Mouse (Mus musculus) CD4-positive, CD25-positive, alpha-beta regulatory T cell, adult 4 months (primary cell): Measurements from ENCODE around the gene Set. TPM values are rescaled to one million over a fixed set of nuclear protein-coding genes. Genes with fewer than 3 reads are reported as not detected.
A peak's percentile ranks its signal among the peaks of the same experiment; 100 is the strongest.
"Not testable (repeated sequence)": the region's sequence is repeated elsewhere in the genome, so short reads cannot be mapped to it uniquely, and the experiment has no call there.

Source experiments
- ATAC-seq: one replicate; pipeline ENCODE4 v1.8.0; 2017
- polyA plus RNA-seq, 2 experiments: library from polyadenylated mRNA; unstranded; fragments of 100-300 nt; shearing (Covaris generic); gene quantifications; one replicate each; pipeline ENCODE4 v1.2.1; 2017

Gene Set
- 100 to 1,000 TPM; 362 to 387 TPM for polyA plus RNA-seq

DNA sequence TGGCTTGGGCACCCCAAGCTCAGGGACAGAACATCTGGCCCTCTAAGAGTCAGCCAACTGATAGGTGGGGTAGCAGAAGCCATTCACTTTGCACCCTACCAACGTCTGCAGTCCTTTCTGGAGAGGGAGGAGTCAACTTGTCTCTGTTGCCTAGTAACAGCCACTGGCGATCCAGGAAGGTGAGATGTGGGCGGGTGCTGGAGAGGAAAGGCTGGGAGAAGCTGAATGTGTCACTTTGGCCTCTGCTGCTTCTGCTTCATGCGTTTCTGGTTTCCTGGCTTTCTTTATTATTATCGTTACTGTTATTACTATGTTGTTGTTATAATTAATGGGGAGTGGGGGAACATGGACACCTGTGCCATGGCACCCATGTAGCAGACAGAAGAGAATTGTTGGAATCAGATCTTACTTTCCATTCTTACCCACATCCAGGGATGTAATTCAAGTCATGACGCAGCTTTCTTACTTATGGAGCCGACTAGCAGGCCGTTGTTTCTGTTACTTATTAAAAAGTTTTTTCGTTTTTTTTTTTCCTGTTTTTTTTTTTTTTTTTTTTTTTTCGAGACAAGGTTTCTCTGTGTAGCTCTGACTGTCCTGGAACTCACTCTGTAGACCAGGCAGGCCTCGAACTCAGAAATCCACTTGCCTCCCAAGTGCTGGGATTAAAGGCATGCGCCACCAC lies at the start of gene Set:
TSS of gene Set (plus strand) at position 156 of the 682 bp plus-strand sequence.
- ATAC-seq = no peak

GRCm38 (mm10) chr2:30009101-30009500 lies 48.1 kb upstream of the Set start:
- ATAC-seq = no peak

DNA sequence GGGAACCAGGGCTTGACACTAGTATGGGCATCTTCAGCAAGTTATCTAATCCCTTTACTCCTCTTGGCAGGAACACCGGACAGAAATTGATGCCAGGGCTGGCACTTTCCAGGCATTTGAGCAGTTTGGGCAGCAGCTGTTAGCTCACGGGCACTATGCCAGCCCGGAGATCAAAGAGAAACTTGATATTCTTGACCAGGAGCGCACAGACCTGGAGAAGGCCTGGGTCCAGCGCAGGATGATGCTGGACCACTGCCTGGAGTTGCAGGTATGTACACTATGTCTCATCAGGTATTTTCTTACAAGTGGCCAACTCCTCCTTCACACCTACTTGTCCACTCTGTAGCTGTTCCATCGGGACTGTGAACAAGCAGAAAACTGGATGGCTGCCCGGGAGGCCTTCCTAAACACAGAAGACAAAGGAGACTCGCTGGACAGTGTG lies 46.3 kb upstream of the Set start:
- no peak for ATAC-seq

GRCm38 (mm10) chr2:30014326-30014966 lies 42.7 kb upstream of the Set start:
- ATAC-seq = no peak

DNA sequence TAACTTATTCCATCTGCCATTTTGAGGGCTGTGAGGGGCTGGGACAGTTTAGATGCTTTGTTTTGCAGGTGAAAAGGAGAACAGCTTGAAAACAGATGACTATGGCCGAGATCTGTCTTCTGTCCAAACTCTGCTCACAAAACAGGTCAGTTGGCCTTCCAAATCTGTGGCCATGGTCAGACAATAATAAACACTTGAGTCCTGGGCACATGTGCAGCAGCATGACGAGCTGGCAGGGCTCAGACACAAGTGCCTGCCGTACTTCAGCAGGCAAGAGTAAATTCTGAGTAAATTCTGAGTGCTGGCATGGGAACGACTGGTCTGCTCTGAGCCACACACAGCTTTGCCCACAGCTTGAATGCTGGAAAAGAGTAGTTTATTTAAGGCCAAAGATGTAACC lies 31.7 kb upstream of the Set start:
- ATAC-seq = no peak

GRCm38 (mm10) chr2:30026997-30027396 lies 30.2 kb upstream of the Set start:
- ATAC-seq = no peak

GRCm38 (mm10) chr2:30032244-30032846 lies 24.8 kb upstream of the Set start:
- no peak for ATAC-seq

- ATAC-seq = no peak
These were observed 24.2 kb upstream of the Set start for GRCm38 (mm10) chr2:30032957-30033356.

DNA sequence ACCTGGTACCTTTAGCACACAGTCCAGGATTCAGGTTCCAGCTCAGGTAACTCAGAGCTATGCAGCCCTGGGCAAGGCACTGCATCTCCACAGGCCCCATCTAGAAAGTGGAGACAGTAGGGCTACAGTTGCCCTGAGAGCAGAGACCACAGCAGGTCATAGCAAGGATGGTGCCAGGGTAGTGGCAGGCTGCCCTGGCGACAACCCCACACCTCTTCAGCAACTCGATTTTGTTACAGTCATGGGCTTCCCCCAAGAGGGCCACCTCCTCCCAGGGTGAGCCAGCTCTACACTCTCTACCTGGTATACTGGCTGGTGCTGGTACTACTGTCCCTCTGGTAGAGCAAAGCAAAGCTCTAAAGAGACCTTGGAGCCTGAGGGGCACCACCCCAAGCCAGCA lies 19.4 kb upstream of the Set start:
- ATAC-seq = no peak

- no peak for ATAC-seq
These were observed 18.8 kb upstream of the Set start for GRCm38 (mm10) chr2:30038370-30038769.

GRCm38 (mm10) chr2:30039687-30040086 lies 17.5 kb upstream of the Set start:
- no peak for ATAC-seq

DNA sequence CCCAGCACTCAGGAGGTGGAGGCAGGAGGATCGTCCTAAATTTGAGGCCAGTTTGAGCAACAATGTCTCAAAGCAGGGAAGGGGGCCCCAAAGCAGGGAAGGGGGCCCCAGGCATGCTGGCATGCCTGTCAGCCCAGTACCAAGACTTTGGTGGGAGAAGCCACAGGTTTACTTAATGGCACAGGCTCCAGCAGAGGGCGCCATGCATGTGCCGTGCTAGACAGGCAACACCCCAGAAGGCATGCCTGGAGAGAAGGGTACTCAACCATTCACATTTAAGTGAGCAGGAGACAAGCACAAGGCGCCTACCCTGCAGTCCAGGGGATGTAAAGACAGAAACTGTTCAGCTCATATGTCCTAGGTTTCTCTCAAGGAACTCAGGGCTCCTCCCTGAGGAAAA lies 14.7 kb upstream of the Set start:
- ATAC-seq = peak; percentile 66

- ATAC-seq = no peak
These were observed 12.6 kb upstream of the Set start for GRCm38 (mm10) chr2:30044550-30044949.

GRCm38 (mm10) chr2:30047127-30047526 lies 10.1 kb upstream of the Set start:
- ATAC-seq = no peak

GRCm38 (mm10) chr2:30048101-30048501 lies 9.1 kb upstream of the Set start:
- ATAC-seq = no peak

GRCm38 (mm10) chr2:30048699-30049388 lies 8.3 kb upstream of the Set start, which contains the start of gene Wdr34:
Wdr34 (minus strand) TSS chr2:30048881.
- ATAC-seq = peak; percentile 96

- ATAC-seq = no peak
These were observed 7.3 kb upstream of the Set start for GRCm38 (mm10) chr2:30049831-30050230.

GRCm38 (mm10) chr2:30051992-30052761 lies 5.0 kb upstream of the Set start:
- ATAC-seq = peak; percentile 53

DNA sequence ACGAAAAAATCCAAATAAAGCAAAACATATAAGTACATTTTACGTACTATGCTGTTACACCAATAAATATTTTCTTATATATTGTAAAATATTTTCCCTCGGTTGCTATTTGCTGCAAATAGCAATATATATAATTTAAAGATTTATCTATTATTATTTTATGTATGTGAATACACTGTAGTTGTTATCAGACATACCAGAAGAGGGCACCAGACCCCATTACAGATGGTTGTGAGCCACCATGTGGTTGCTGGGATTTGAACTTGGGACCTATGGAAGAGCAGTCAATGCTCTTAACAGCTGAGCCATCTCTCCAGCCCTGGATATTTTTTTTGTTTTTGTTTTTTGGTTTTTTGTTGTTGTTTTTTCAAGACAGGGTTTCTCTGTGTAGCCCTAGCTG lies 1.9 kb upstream of the Set start:
- not testable (repeated sequence) for ATAC-seq

GRCm38 (mm10) chr2:30056736-30057135 lies 442 bp upstream of the Set start:
- no peak for ATAC-seq

DNA sequence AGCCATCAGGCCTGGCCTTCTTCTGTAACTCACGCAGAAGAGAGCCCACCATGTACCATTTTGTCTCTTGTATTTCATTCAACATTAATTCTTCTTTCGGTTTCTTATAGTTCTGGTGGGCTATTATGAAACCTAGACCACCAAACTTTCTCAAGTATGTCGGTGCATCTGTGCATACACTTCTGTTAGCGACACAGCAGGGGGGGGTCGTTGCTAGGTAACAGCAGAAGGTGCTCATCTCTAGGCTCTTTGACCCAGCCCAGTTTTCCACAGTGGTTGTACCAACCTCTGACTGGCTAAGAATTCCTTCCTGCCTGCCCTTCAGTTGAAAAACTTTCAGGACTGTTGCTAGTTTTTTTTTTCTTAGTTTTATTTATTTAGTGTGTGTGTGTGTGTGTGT lies 1.2 kb downstream of the Set start:
- ATAC-seq = no peak
